22 mouse cellular contexts compared by ENCODE assay signal in genomic region chr15:78081384-78081783, GRCm38 (mm10). TPM values are rescaled to one million over a fixed set of nuclear protein-coding genes. Genes with fewer than 3 reads are reported as not detected.
"Had no signal": no experiment of that assay in that cellular context is flagged by ENCODE, and none has a peak within 500 bp of the region (broad histone marks: within the 10 kb centered on the region; RNA-seq: fewer than 3 reads in every experiment).

No protein-coding gene starts in this region.

- H3K36me3 ChIP-seq: limb, embryonic 10.5 days; limb, embryonic 13.5 days; liver, embryonic 12.5 days; liver, embryonic 15.5 days; lung, embryonic 15.5 days had no signal

- DNase-seq: kidney, postnatal 25 days; layer of hippocampus, adult 9-11 months; liver; lung, adult 18-20 months; lung, postnatal 10 days; lung, postnatal 36 days; right cerebral cortex, postnatal 25 days; thymus, adult 18-20 months; thymus, postnatal 36 days had no signal

- H3K4me1 ChIP-seq: limb, embryonic 10.5 days; limb, embryonic 13.5 days; liver, embryonic 12.5 days; liver, embryonic 15.5 days; lung, embryonic 15.5 days had no signal

- H3K4me2 ChIP-seq: limb, embryonic 13.5 days; liver, embryonic 12.5 days; liver, embryonic 15.5 days; lung, embryonic 15.5 days; midbrain, embryonic 11.5 days had no signal

- H3K9me3 ChIP-seq: limb, embryonic 10.5 days; limb, embryonic 13.5 days; liver, embryonic 12.5 days; liver, embryonic 15.5 days; lung, embryonic 15.5 days had no signal

- H3K27me3 ChIP-seq: limb, embryonic 13.5 days; liver, embryonic 12.5 days; liver, embryonic 15.5 days; lung, embryonic 15.5 days had no signal

- H3K27ac ChIP-seq: kidney, postnatal 0 days; layer of hippocampus, adult 2 months; limb, embryonic 10.5 days; limb, embryonic 13.5 days; liver, embryonic 12.5 days; liver, embryonic 15.5 days; lung, embryonic 15.5 days had no signal

- H3K9ac ChIP-seq: limb, embryonic 13.5 days; liver, embryonic 12.5 days; liver, embryonic 15.5 days; lung, embryonic 15.5 days had no signal

- H3K4me3 ChIP-seq: layer of hippocampus, adult 2 months; limb, embryonic 10.5 days; limb, embryonic 13.5 days; liver, embryonic 12.5 days; liver, embryonic 15.5 days; lung, embryonic 15.5 days had no signal

- ATAC-seq: liver, embryonic 12.5 days had no signal

RNA-seq across cellular contexts. Expression of gene Cacng2, which starts 38.4 kb away (rescaled TPM):
- total RNA-seq: megakaryocyte-erythroid progenitor cell, adult 5-6 weeks had no signal
- polyA plus RNA-seq: kidney, embryonic 14.5 days; kidney, postnatal 0 days; large intestine, adult 2 months; limb, embryonic 10.5 days; limb, embryonic 13.5 days; liver, embryonic 12.5 days; liver, embryonic 15.5 days; lung, embryonic 15.5 days; spleen, adult 2 months; urinary bladder, adult 2 months had no signal
